Mouse (Mus musculus) MEL (cell line): ENCODE results near the gene Vwa8. TPM values are rescaled to one million over a fixed set of nuclear protein-coding genes. Genes with fewer than 3 reads are reported as not detected.
"Not testable (repeated sequence)": the region's sequence is repeated elsewhere in the genome, so short reads cannot be mapped to it uniquely, and the experiment has no call there.

Source experiments
- DNase-seq: peaks from one replicate; pipeline ENCODE4 v3.0.0; 2011; ENCODE audit warnings: low read depth, low spot score
- H3K27ac ChIP-seq: 2 replicates; pipeline ENCODE4 v1.5.1; 2012; ENCODE audit warnings: low read depth, mild to moderate bottlenecking, control low read depth, low read length, moderate library complexity; ENCODE audit not compliant: control insufficient read depth
- H3K27me3 ChIP-seq, 2 experiments: fragments of 150-350 bp in 1 of 2; sonication (generic) in 1 of 2; 2 replicates each; pipeline ENCODE4 v1.6.1; 2012; ENCODE audit warnings: low read length in 2 of 2, mild to moderate bottlenecking in 2 of 2, improper control_type of control experiment in 1 of 2, moderate library complexity in 1 of 2; ENCODE audit not compliant: insufficient read depth in 2 of 2, control insufficient read depth in 1 of 2
- H3K36me3 ChIP-seq, 2 experiments: 2 replicates each; pipeline ENCODE4 v1.6.1; 2012 to 2014; ENCODE audit warnings: low read length in 2 of 2, improper control_type of control experiment in 1 of 2, inconsistent platforms in 1 of 2, mild to moderate bottlenecking in 1 of 2; ENCODE audit not compliant: insufficient read depth in 2 of 2, control insufficient read depth in 1 of 2
- H3K4me1 ChIP-seq, 2 experiments: fragments of 150-350 bp in 1 of 2; sonication (generic) in 1 of 2; 2 replicates each; pipeline ENCODE4 v1.6.1; 2012; ENCODE audit warnings: low read length in 2 of 2, improper control_type of control experiment in 1 of 2, mild to moderate bottlenecking in 1 of 2; ENCODE audit not compliant: insufficient read depth in 2 of 2, control insufficient read depth in 1 of 2
- H3K4me3 ChIP-seq, 2 experiments: fragments of 150-350 bp in 1 of 2; sonication (generic) in 1 of 2; 2 replicates each; pipeline ENCODE4 v1.5.1; 2012; ENCODE audit warnings: low read depth in 2 of 2, low read length in 2 of 2, mild to moderate bottlenecking in 2 of 2, moderate library complexity in 2 of 2, control low read depth in 1 of 2, improper control_type of control experiment in 1 of 2; ENCODE audit not compliant: control insufficient read depth in 1 of 2, insufficient read depth in 1 of 2
- H3K79me2 ChIP-seq: 2 replicates; pipeline ENCODE4 v1.6.1; 2012; ENCODE audit warnings: mild to moderate bottlenecking, low read length, moderate library complexity; ENCODE audit not compliant: control insufficient read depth, poor library complexity, insufficient read depth
- H3K9ac ChIP-seq: 2 replicates; pipeline ENCODE4 v1.6.1; 2012; ENCODE audit warnings: low read depth, mild to moderate bottlenecking, control low read depth, low read length, moderate library complexity; ENCODE audit not compliant: control insufficient read depth, poor library complexity, severe bottlenecking
- H3K9me3 ChIP-seq: fragments of 150-350 bp; sonication (generic); replicated peaks from 2 replicates; pipeline ENCODE4 v1.6.1; 2012; ENCODE audit warnings: mild to moderate bottlenecking, low read length, improper control_type of control experiment, moderate library complexity; ENCODE audit not compliant: insufficient read depth
- CHD1 ChIP-seq: IDR thresholded peaks from 2 replicates; pipeline ENCODE4 v1.6.1; 2012; ENCODE audit warnings: low read depth, mild to moderate bottlenecking, inconsistent platforms, low read length, improper control_type of control experiment
- CHD2 ChIP-seq: IDR thresholded peaks from 2 replicates; pipeline ENCODE4 v1.6.1; 2011; ENCODE audit warnings: low read length, improper control_type of control experiment
- EP300 ChIP-seq, 2 experiments: IDR thresholded peaks; 2 replicates each; pipeline ENCODE4 v1.6.1; 2011; ENCODE audit warnings: improper control_type of control experiment in 2 of 2, low read length in 2 of 2, low read depth in 1 of 2, mild to moderate bottlenecking in 1 of 2
- GABPA ChIP-seq: IDR thresholded peaks from 2 replicates; pipeline ENCODE4 v1.6.1; 2012; ENCODE audit warnings: low read depth, mild to moderate bottlenecking, inconsistent platforms, low read length, improper control_type of control experiment, moderate library complexity
- GATA1 ChIP-seq: IDR thresholded peaks from 2 replicates; pipeline ENCODE4 v1.6.1; 2011; ENCODE audit warnings: low read depth, low read length, improper control_type of control experiment
- KAT2A ChIP-seq: conservative IDR thresholded peaks from 2 replicates; pipeline ENCODE4 v1.6.1; 2012; ENCODE audit warnings: low read depth, low read length, improper control_type of control experiment, inconsistent platforms
- MAX ChIP-seq: IDR thresholded peaks from 2 replicates; pipeline ENCODE4 v1.6.1; 2011; ENCODE audit warnings: low read length, improper control_type of control experiment
- MAZ ChIP-seq: IDR thresholded peaks from 2 replicates; pipeline ENCODE4 v1.6.1; 2012; ENCODE audit warnings: low read depth, mild to moderate bottlenecking, inconsistent platforms, low read length, improper control_type of control experiment
- MYB ChIP-seq: IDR thresholded peaks from 2 replicates; pipeline ENCODE4 v1.6.1; 2011; ENCODE audit warnings: mild to moderate bottlenecking, low read depth, low read length, improper control_type of control experiment
- POLR2A ChIP-seq, 2 experiments: IDR thresholded peaks; 2 replicates each; pipeline ENCODE4 v1.6.1; 2011 to 2012; ENCODE audit warnings: low read length in 2 of 2, mild to moderate bottlenecking in 2 of 2, control low read depth in 1 of 2, improper control_type of control experiment in 1 of 2, low read depth in 1 of 2, moderate library complexity in 1 of 2; ENCODE audit not compliant: control insufficient read depth in 1 of 2, insufficient read depth in 1 of 2, poor library complexity in 1 of 2
- POLR2AphosphoS2 ChIP-seq: IDR thresholded peaks from 2 replicates; pipeline ENCODE4 v1.6.1; 2011; ENCODE audit warnings: low read length, improper control_type of control experiment
- POLR2AphosphoS5 ChIP-seq: IDR thresholded peaks from 2 replicates; pipeline ENCODE4 v1.6.1; 2012; ENCODE audit warnings: low read depth, borderline replicate concordance, mild to moderate bottlenecking, inconsistent platforms, low read length, moderate library complexity, mixed read lengths
- RAD21 ChIP-seq: IDR thresholded peaks from 2 replicates; pipeline ENCODE4 v1.6.1; 2011; ENCODE audit warnings: mild to moderate bottlenecking, low read depth, low read length, improper control_type of control experiment
- SIN3A ChIP-seq: IDR thresholded peaks from 2 replicates; pipeline ENCODE4 v1.6.1; 2012; ENCODE audit warnings: low read length, improper control_type of control experiment, inconsistent platforms
- TAL1 ChIP-seq: IDR thresholded peaks from 2 replicates; pipeline ENCODE4 v1.6.1; 2012; ENCODE audit warnings: mild to moderate bottlenecking, inconsistent platforms, low read length, moderate library complexity, mixed read lengths
- TCF12 ChIP-seq: IDR thresholded peaks from 2 replicates; pipeline ENCODE4 v1.6.1; 2014; ENCODE audit warnings: low read depth, mild to moderate bottlenecking, inconsistent platforms, low read length, improper control_type of control experiment, moderate library complexity
- USF1 ChIP-seq: IDR thresholded peaks from 2 replicates; pipeline ENCODE4 v1.6.1; 2014; ENCODE audit warnings: low read depth, mild to moderate bottlenecking, inconsistent platforms, low read length, improper control_type of control experiment, moderate library complexity
- ZMIZ1 ChIP-seq: IDR thresholded peaks from 2 replicates; pipeline ENCODE4 v1.6.1; 2012; ENCODE audit warnings: low read depth, mild to moderate bottlenecking, inconsistent platforms, low read length, improper control_type of control experiment, moderate library complexity
- polyA plus RNA-seq, 2 experiments: library from polyadenylated mRNA; stranded (reverse) in 1 of 2; unstranded in 1 of 2; fragments of >175 nt in 1 of 2; fragments of >200 nt in 1 of 2; gene quantifications; 2 replicates each; pipeline versions ENCODE4 v1.2.1 to v1.2.4; 2012; ENCODE audit warnings: low replicate concordance in 2 of 2, low read depth in 1 of 2; ENCODE audit not compliant: insufficient read length in 2 of 2, insufficient read depth in 1 of 2, missing spikeins in 1 of 2
- total RNA-seq: library from RNA; depleted of rRNA; stranded (reverse); fragments of 300-350 nt; gene quantifications from 2 replicates; pipeline ENCODE4 v1.2.3, GENCODE M21; 2012

Gene Vwa8
- total and polyA plus RNA-seq, 3 experiments, result 12.4 to 19.6 TPM; not detected in 1

DNA sequence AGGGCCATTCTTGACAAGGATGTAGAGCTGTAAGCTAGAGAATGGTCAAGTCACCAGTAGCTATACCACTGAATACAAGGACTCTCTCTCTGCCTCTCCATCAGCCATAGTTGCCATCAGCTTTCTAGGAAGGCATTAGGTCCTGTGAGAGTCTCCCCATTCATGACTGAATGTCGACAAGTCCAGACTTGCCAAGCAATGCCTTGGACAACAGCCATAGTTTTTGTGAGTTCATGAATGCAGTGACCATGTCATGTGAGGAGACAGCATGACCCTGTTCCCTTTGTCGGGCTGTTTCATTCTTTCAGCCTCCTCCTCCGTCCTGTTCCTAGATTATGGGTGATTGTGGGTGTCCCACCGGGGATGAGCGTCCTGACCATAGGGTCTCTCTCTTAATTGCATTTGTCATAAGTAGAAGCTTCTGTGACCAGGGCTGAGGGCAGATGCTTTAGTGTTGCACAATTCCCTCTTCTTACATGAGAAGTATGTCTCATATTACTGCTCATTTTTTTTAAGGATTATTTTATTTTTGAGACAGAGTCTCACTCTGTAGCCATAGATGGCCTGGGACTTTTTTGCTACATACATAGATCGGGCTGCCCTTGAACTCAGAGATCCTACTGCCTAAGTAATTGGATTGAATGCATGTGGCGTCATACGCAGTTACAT lies 37.8 kb downstream of the Vwa8 start:
- H3K9ac ChIP-seq, result no peak overlapping the region
- no peaks in the 10 kb centered on the region; the same call in 1 of the 2 replicates for H3K79me2 ChIP-seq
- H3K4me1 ChIP-seq, result no peaks in the 10 kb centered on the region
- no peak overlapping the region for H3K4me3 ChIP-seq
- no peaks in the 10 kb centered on the region for H3K36me3 ChIP-seq
- H3K9me3 ChIP-seq, result no peaks in the 10 kb centered on the region
- no peak for TF ChIP-seq MYB
- no peak for TF ChIP-seq MAX
- TF ChIP-seq POLR2AphosphoS5, result no peak
- TF ChIP-seq TCF12, result no peak
- TF ChIP-seq CHD1, result no peak
- TF ChIP-seq RAD21, result no peak
- TF ChIP-seq MAZ, result no peak
- no peak for TF ChIP-seq KAT2A
- no peak for TF ChIP-seq GABPA
- no peak for TF ChIP-seq POLR2A (IDR thresholded peaks at IDR 0.05; ENCODE audit: control insufficient read depth in 1 of 2, insufficient read depth in 1 of 2, low read depth in 1 of 2, low read length in 2 of 2, poor library complexity in 1 of 2)
- TF ChIP-seq USF1, result no peak
- TF ChIP-seq EP300 (IDR thresholded peaks at IDR 0.05; ENCODE audit: low read depth in 1 of 2, low read length in 2 of 2), result no peak
- no peak for TF ChIP-seq GATA1
- no peak for TF ChIP-seq POLR2AphosphoS2
- no peak for TF ChIP-seq SIN3A
- no peak for TF ChIP-seq ZMIZ1
- TF ChIP-seq TAL1, result no peak
- no peak for TF ChIP-seq CHD2
- H3K27me3 ChIP-seq, result no peaks in the 10 kb centered on the region
- DNase-seq, result no peak
- no peak overlapping the region for H3K27ac ChIP-seq

- not testable (repeated sequence) for H3K36me3 ChIP-seq, H3K79me2 ChIP-seq, H3K4me1 ChIP-seq, H3K9ac ChIP-seq, H3K9me3 ChIP-seq, DNase-seq, H3K27me3 ChIP-seq, H3K27ac ChIP-seq, H3K4me3 ChIP-seq
Observed at GRCm38 (mm10) chr14:78887494-78887893, 38.6 kb downstream of the Vwa8 start.
